Mouse (Mus musculus): ENCODE data around the gene Smarcd3.

Smarcd3 gene

GRCm38 (mm10) chr5:24623986-24624821 is at the start of gene Smarcd3:
Smarcd3 (minus strand) TSS chr5:24624411.
- no peak for DNase-seq (ENCODE audit: low read depth)

- no peak for DNase-seq (ENCODE audit: low read depth)
Observed at GRCm38 (mm10) chr5:24661457-24661856, 37.2 kb upstream of the Smarcd3 start.

- DNase-seq (ENCODE audit: low read depth), result no peak
Observed at GRCm38 (mm10) chr5:24659708-24660423, 35.7 kb upstream of the Smarcd3 start.

- DNase-seq (ENCODE audit: low read depth), result no peak
Observed at GRCm38 (mm10) chr5:24657113-24657512, 32.9 kb upstream of the Smarcd3 start.

GRCm38 (mm10) chr5:24654491-24654890 is 30.3 kb upstream of the Smarcd3 start:
- no peak for DNase-seq (ENCODE audit: low read depth)

GRCm38 (mm10) chr5:24652780-24653179 is 28.6 kb upstream of the Smarcd3 start:
- no peak for DNase-seq (ENCODE audit: low read depth)

- peak; percentile 31 for DNase-seq (ENCODE audit: low read depth)
Observed at GRCm38 (mm10) chr5:24651768-24652752, 27.8 kb upstream of the Smarcd3 start.

- DNase-seq (ENCODE audit: low read depth), result no peak
Observed at GRCm38 (mm10) chr5:24651356-24651755, 27.1 kb upstream of the Smarcd3 start.

GRCm38 (mm10) chr5:24649701-24650100 is 25.5 kb upstream of the Smarcd3 start:
- no peak for DNase-seq (ENCODE audit: low read depth)

- no peak for DNase-seq (ENCODE audit: low read depth)
Observed at GRCm38 (mm10) chr5:24649231-24649630, 25.0 kb upstream of the Smarcd3 start.

- no peak for DNase-seq (ENCODE audit: low read depth)
Observed at GRCm38 (mm10) chr5:24645454-24645853, 21.2 kb upstream of the Smarcd3 start.

- DNase-seq (ENCODE audit: low read depth), result no peak
Observed at GRCm38 (mm10) chr5:24639081-24639480, 14.9 kb upstream of the Smarcd3 start.

- DNase-seq (ENCODE audit: low read depth), result no peak
Observed at GRCm38 (mm10) chr5:24638131-24638530, 13.9 kb upstream of the Smarcd3 start.

GRCm38 (mm10) chr5:24636987-24637386 is 12.8 kb upstream of the Smarcd3 start:
- no peak for DNase-seq (ENCODE audit: low read depth)

GRCm38 (mm10) chr5:24635526-24636141 is 11.4 kb upstream of the Smarcd3 start:
- no peak for DNase-seq (ENCODE audit: low read depth)

GRCm38 (mm10) chr5:24635093-24635492 is 10.9 kb upstream of the Smarcd3 start:
- DNase-seq (ENCODE audit: low read depth), result no peak

GRCm38 (mm10) chr5:24629712-24630111 is 5.5 kb upstream of the Smarcd3 start:
- DNase-seq (ENCODE audit: low read depth), result no peak

GRCm38 (mm10) chr5:24624822-24625120 is 560 bp upstream of the Smarcd3 start:
- DNase-seq (ENCODE audit: low read depth), result no peak

- no peak for DNase-seq (ENCODE audit: low read depth)
Observed at GRCm38 (mm10) chr5:24623041-24623985, 898 bp downstream of the Smarcd3 start.

- no peak for DNase-seq (ENCODE audit: low read depth)
Observed at GRCm38 (mm10) chr5:24622386-24623040, 1.7 kb downstream of the Smarcd3 start.

Data from c-Kit-positive CD71-positive TER-119-negative erythroid progenitor cells, embryonic 14.5 days (primary cell).